Mouse (Mus musculus) right cerebral cortex, postnatal 4 days (tissue): ENCODE measurements around the gene Dut.

Experiments used
- DNase-seq: peaks from one replicate; pipeline ENCODE4 v3.0.0-alpha.2; 2022

Gene Dut

DNA sequence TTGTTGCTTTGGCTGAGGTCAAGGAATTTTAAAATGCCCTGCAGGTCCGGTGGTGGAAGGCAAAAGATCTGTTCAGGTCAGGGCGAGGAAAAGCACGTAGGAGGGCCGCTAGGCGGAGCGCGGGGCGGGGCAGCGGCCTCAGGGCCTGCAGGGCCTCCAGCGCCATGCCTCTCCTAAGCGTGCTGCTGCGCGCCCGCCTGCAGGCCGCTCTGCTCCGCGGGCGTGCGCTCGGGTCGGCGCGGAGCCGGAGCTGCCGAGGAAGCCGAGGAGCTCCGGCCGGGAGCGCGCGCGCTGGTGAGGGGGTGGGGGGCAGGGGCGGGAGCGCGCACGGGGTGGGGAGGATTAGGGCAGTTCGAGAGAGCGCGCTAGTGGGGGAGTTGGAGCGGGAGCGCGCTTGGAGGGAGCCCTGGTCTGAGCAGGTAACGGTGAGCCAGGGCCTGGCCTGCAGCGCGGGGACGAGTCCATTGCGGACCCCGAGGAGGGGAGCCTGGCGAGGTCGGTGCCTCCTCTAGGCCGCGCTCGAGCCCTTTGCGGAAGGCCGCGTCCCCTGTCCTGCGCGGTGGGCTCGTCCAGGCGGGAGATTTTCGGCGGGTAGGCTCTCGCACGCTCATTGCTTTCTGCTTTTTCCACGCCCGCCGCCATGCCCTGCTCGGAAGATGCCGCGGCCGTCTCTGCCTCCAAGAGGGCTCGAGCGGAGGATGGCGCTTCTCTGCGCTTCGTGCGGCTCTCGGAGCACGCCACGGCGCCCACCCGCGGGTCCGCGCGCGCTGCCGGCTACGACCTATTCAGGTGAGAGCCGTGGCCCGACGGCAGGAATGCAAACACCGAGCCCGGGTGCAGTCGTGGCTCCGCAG lies at the start of gene Dut:
Gene Dut (plus strand): TSS at position 83 of the 854 bp plus-strand sequence.
- peak; percentile 84 for DNase-seq

GRCm38 (mm10) chr2:125208894-125209596 lies 37.9 kb upstream of the Dut start:
- DNase-seq = no peak

DNA sequence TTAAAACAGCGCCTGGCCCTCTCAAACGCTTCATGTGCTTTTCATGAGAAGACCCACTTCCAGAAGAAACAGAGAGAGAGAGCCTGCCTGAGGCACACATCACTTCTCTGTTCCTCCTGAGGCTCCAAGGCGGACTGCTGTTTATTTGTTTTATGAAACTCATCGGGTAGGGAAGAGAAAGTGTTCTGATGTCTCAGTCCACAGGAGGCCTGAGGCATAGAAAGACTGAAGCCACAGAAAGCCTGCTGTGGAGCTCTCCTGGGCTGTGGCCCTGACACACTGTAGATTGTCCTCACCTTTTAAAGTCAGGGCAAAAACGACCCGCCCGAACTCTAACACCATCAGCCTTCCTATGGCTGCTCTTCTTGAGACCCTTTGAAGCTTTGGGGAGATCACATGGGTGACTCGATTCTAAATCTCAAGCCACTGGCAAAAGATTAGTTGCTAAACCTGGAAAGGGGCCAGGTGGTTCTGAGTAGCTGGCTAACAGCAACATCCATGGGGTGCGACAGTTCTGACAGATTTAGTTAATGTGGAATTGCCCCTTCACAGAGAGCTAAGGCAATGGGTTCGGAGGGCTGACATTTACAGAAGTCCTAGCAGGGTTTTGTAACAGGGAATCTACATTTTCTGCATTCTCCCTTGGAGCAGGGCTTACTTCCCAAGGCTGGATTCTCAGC lies 35.0 kb upstream of the Dut start:
- DNase-seq = no peak

DNA sequence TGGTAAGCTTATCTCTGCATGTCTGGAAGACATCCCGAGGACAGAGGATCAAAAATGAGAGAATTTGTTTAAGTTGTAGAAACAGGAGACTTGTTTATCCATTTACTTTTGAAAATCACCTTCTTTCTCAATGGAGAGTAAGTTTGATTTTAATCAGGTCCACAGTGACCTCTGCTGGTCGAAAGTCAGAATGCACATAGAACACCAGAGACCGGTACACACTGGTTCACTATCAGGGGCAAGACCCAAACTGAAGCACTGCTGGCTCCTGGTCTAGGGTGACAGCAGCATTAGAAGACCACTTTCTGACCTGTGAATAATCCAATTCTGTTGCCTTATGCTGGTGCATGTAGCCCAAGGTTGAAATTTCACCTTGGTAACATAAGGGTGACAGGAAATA lies 32.4 kb upstream of the Dut start:
- peak; percentile 89 for DNase-seq

DNA sequence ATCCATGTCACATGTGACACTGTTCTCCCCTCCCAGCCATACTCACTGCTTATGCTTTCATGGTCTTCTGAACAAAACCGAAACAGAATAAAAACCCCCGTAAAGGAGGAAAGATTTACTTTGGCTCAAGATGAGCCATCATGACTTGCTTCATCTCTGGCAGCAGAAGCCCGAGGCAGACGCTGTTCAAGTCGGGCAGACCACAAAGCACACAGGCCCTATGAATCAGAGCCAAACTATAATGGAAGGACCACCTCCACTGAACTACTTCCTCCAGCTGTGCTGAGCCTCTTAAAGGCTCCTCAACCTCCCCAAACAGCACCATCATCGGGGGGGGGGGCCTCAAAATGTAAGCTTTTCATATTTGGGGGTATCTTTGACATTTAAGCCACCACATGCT lies 29.7 kb upstream of the Dut start:
- DNase-seq = no peak

- no peak for DNase-seq
Measured at GRCm38 (mm10) chr2:125218566-125218965, 28.4 kb upstream of the Dut start.

GRCm38 (mm10) chr2:125219268-125219667 lies 27.7 kb upstream of the Dut start:
- no peak for DNase-seq

DNA sequence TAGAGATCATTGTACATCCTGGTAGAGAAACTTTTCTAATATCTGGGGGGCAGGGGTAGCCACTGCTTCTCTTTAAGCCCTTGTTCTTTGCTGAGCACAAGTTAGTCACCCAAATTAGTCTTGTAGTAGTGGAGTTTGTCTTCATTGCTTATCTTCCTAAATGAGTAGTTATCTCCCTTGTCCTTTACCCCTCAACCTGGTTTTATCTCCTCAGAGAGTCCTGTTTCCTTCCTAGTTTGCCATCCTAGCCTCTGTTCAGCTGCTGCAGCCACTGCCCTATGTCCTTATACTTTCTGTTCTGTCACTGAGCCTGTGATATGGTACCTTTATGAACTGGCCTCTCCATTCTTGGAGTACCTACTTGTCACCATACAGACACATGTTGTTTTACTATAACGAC lies 25.3 kb upstream of the Dut start:
- no peak for DNase-seq

DNA sequence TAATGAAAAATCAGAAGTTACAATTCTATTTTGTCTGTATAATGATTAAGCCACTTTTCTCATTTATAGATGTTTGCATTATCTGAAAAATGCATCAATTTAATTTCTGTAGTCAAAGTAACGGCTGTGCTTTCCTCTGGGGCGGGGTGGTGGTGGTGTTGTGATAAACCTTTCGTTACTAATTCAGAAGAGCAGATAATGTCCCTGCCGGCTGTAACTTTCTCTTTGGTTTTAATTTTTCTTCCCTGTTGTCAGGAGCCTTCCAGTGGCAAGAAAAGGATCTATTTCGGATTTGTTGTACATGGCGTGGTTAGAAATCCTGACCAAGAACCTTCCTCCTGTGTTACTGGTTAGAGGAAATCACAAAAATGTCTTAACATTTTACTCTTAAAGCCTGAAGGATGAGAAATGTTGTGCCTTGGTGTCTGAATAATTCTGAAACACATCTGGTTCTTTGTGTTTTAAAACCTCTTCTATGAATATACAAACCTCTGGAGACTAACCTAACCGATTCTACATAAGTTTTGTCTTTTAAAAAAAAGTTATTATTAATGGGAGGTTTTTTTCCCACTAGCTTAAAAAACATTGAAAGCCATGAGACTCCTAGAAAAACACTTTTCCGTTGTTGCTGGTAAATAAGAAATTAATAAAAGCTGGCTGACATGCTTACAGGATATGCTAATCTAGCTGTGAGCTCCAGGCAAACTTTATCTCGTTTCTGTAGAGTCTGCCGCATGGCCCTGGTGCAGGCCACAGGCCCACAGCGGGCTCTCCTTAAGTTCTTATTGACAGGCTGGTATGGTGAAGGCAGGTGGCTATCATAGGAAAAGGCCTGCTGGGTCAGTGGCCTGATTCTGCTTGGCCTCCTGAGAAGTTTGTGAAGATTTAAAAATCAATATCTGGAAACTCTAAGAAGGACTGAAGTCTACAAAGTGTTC lies 18.2 kb upstream of the Dut start:
- DNase-seq = no peak

- DNase-seq = no peak
Measured at GRCm38 (mm10) chr2:125232183-125232582, 14.8 kb upstream of the Dut start.

GRCm38 (mm10) chr2:125233537-125233936 lies 13.5 kb upstream of the Dut start:
- no peak for DNase-seq

DNA sequence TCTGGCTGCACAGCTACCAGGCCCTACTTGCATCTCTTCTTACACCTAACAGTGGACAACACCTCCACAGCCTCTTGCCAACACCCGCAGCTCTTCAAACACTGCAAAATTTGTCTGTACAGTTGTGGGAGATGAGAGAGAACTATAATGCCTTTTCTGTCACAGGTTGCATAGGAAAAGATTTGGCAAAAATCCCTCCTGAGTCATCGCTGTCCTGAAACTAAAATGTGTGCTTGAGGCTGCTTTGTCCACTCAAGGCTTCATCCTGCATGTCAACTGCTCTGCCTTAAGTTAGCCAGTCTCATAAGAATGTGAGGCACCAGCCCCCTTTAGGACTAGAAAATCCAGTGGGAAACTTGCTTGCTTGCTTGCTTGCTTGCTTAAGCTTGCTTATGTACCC lies 12.9 kb upstream of the Dut start:
- DNase-seq = no peak

GRCm38 (mm10) chr2:125245545-125246285 lies 1.3 kb upstream of the Dut start:
- no peak for DNase-seq

DNA sequence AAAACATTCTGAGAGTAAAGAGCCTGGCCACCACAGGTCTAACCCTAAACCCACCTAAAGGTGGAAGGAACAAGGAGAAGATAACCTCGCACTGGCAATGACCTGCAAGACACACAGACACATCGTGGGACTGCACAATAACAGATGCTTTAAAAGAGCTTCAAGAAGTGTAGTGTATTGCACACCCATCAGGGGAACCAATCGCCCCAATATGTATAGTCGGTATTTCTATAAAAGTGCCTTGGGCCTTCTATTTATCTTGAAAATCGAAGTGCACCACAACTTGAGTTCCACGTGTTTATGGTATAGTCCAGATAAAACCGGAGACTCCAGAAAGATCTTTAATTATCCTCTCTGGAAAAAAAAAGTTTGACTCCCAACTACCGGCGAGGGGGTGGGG lies 321 bp upstream of the Dut start:
- DNase-seq = no peak

DNA sequence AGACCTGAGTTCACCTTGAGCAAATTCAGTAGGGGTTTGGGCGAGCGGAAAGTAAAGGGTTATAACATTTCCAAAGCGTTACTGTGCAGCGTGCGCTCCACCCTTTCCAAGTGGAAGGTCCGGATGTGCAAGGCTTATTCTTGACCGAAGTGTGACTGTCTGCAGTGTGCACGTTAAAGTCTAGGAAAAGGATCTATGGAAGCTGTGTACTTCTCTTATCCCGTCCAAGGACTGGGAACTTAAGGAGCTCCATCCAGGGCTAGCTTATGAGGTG lies 909 bp downstream of the Dut start:
- no peak for DNase-seq

- DNase-seq = no peak
Measured at GRCm38 (mm10) chr2:125248256-125248655, 1.3 kb downstream of the Dut start.

DNA sequence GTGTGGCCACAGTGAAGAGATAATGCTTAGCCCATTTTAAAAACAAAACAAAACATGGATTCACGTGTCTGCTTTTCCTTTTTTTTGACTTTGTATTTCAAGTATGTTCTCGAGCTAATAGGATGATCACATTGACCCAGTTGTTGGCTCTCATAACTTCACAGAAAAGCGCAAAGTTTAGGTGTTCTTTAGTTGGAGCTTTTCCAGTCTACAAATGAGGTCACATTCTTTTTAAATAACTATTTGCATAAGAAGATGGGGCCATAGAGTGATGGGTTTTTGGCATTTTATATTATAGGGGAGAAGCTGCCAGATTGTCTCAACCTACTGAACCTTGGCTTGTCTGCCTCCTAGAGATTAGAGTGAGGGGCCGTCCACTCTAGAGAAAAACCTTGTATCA lies 2.3 kb downstream of the Dut start:
- no peak for DNase-seq

- DNase-seq = no peak
Measured at GRCm38 (mm10) chr2:125249874-125250273, 2.9 kb downstream of the Dut start.

- no peak for DNase-seq
Measured at GRCm38 (mm10) chr2:125251781-125252180, 4.8 kb downstream of the Dut start.

DNA sequence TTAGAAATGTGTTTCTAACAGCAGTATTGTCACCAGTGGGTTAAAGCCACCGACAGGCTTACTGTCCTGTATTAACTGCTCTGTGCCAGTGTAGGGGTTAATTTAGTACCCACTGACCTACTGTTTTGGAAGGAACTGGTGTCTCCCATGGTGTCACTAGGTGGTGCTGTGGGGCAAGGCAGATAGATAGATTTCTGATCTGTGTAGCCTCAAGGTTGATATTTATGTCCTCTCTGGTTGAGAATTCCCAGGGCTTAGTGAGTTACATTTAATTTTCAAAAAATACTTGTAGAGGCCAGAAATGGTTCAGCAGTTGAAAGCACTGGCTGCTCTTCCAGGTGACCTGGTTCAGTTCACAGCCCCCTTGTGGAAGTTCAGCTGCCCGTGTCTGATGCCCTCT lies 5.3 kb downstream of the Dut start:
- peak; percentile 45 for DNase-seq

- DNase-seq = no peak
Measured at GRCm38 (mm10) chr2:125253699-125254098, 6.7 kb downstream of the Dut start.

GRCm38 (mm10) chr2:125254630-125255029 lies 7.6 kb downstream of the Dut start:
- DNase-seq = no peak
